ENCODE assay signal across 18 mouse cellular contexts in the genomic region with DNA sequence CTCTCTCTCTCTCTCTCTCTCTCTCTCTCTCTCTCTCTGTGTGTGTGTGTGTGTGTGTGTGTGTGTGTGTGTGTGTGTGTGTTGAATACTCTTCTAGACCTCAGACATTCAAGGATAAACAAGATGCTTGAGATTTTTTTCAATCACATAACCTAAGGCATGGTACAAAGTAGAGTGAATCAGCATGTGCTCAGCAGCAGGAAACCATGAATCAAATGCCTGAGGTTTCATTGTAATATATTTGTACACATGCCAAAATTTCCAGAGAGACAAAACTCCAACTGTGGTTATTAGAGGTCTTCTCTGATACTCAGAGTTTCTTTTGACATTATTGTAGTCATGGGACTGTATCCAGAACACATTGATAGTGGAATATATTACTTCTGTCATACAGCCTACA.
"Had no signal": no experiment of that assay in that cellular context is flagged by ENCODE, and none has a peak within 500 bp of the region (broad histone marks: within the 10 kb centered on the region; RNA-seq: fewer than 3 reads in every experiment).

No protein-coding gene starts in this region.

- H3K4me1 ChIP-seq: lung, embryonic 15.5 days; megakaryocyte, embryonic 14.5 days; midbrain, embryonic 13.5 days; midbrain, embryonic 15.5 days; neural tube, embryonic 12.5 days had no signal

- H3K36me3 ChIP-seq: lung, embryonic 15.5 days; midbrain, embryonic 13.5 days; midbrain, embryonic 15.5 days; neural tube, embryonic 12.5 days had no signal

- H3K9ac ChIP-seq: lung, embryonic 15.5 days; midbrain, embryonic 13.5 days; midbrain, embryonic 15.5 days; neural tube, embryonic 12.5 days had no signal

- H3K4me2 ChIP-seq: lung, embryonic 15.5 days; midbrain, embryonic 11.5 days; midbrain, embryonic 13.5 days; midbrain, embryonic 15.5 days; neural tube, embryonic 12.5 days had no signal

- H3K4me3 ChIP-seq: lung, embryonic 15.5 days; megakaryocyte, embryonic 14.5 days; midbrain, embryonic 13.5 days; midbrain, embryonic 15.5 days; neural tube, embryonic 12.5 days had no signal

- H3K27ac ChIP-seq: lung, embryonic 15.5 days; macrophage; midbrain, embryonic 13.5 days; midbrain, embryonic 15.5 days; neural tube, embryonic 12.5 days had no signal

- ATAC-seq: lung, postnatal 0 days; midbrain, embryonic 13.5 days; midbrain, embryonic 15.5 days had no signal

- DNase-seq: lung, adult 2 months; lung, postnatal 14 days; lung, postnatal 36 days; right cerebral cortex, adult 18-20 months; right cerebral cortex, postnatal 25 days; right cerebral cortex, postnatal 4 days; spleen, adult 18-20 months; thymus, adult 18-20 months; thymus, postnatal 14 days; thymus, postnatal 36 days had no signal

- H3K27me3 ChIP-seq: lung, embryonic 15.5 days; megakaryocyte, embryonic 14.5 days; midbrain, embryonic 13.5 days; midbrain, embryonic 15.5 days; neural tube, embryonic 12.5 days had no signal

- H3K9me3 ChIP-seq: lung, embryonic 15.5 days; midbrain, embryonic 13.5 days; midbrain, embryonic 15.5 days; neural tube, embryonic 12.5 days had no signal
